Mouse (Mus musculus): ENCODE data around the gene Cops8. TPM values are rescaled to one million over a fixed set of nuclear protein-coding genes. Genes with fewer than 3 reads are reported as not detected.

Gene Cops8
- polyA plus RNA-seq (2016; fragmentation: Nextera tagmentation; extraction: Ambion mirVana), result 184 and 190 TPM in 2 replicates

DNA sequence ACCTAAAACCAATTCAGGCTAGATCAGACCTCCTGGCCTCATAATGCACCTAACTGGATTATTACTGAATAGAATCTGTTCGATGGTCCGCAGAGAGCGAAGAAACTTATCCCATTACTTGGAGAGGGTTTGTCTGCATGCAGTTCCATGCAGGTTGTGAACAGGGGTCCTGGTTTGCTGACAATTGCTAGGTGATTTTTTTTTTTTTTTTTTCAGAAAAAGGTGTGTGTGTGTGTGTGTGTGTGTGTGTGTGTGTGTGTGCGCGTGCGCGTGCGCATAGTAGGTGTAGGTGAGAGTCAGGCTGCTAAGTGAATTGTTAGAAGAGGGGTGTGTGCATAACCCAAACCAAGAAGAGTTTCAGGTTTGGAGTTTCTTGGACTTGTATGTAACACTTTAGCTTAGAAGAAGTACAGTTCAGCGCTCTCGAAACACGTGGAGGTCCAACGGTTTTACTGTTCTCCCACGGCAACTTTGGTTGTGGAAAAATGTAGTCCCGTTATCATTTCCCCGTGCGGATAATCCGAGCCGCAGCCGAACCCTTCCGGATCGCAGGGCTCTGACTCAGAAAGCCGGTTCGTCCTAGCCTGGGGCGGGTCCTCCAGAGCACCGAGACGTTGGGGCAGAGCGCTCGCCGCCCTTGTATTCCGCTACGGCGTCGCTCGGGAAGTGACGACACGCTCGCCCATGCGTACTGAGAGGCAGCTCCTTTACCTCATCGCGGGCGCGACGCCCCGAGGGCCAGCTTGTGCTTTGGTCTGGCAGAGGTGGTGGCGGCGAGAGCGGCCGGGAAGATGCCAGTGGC lies at the start of gene Cops8:
Gene Cops8, plus strand, starts transcription at position 223 of the 802 bp plus-strand sequence.
- Histone ChIP-seq H3K4me1 (peaks cover 4% of the 10 kb centered on the region; the same call in 1 of the 2 replicates), H3K36me3 (peaks cover 24% of the 10 kb centered on the region), H3K27me3 (peaks cover 5% of the 10 kb centered on the region; the same call in 1 of the 2 replicates), H3K4me2 (replicated peaks) (peak within 1 kb of the TSS; percentile 75), H3K9ac (peak within 1 kb of the TSS; percentile 89), H3K4me3 (peak within 1 kb of the TSS; percentile 93), H3K9me3 (no peaks in the 10 kb centered on the region), H3K27ac (peak within 1 kb of the TSS; percentile 78)
- 5% methylated on average over 48 of the region's 48 CpGs for WGBS
- ATAC-seq (ENCODE audit: insufficient number of reproducible peaks, insufficient read depth, low FRiP score, low TSS enrichment), result peak; percentile 97

- 90% methylated on average over 1 of the region's 1 CpGs for WGBS
- Histone ChIP-seq H3K36me3 (no peaks in the 10 kb centered on the region), H3K4me3 (no peak overlapping the region), H3K27ac (no peak overlapping the region), H3K9me3 (no peaks in the 10 kb centered on the region), H3K4me2 (replicated peaks) (no peak overlapping the region), H3K9ac (no peak overlapping the region), H3K27me3 (no peaks in the 10 kb centered on the region), H3K4me1 (peaks cover 14% of the 10 kb centered on the region)
- no peak for ATAC-seq (ENCODE audit: insufficient number of reproducible peaks, insufficient read depth, low FRiP score, low TSS enrichment)
These were observed 45.6 kb upstream of the Cops8 start for GRCm38 (mm10) chr1:90557140-90557539.

- 61% methylated on average over 5 of the region's 5 CpGs for WGBS
- H3K4me2 ChIP-seq (replicated peaks), result no peak overlapping the region
- no peak overlapping the region for H3K4me3 ChIP-seq
- no peaks in the 10 kb centered on the region for H3K27me3 ChIP-seq
- H3K9me3 ChIP-seq, result no peaks in the 10 kb centered on the region
- no peaks in the 10 kb centered on the region for H3K36me3 ChIP-seq
- no peak for ATAC-seq (ENCODE audit: insufficient number of reproducible peaks, insufficient read depth, low FRiP score, low TSS enrichment)
- peaks cover 4% of the 10 kb centered on the region; the same call in 1 of the 2 replicates for H3K4me1 ChIP-seq
- no peak overlapping the region for H3K9ac ChIP-seq
- H3K27ac ChIP-seq, result no peak overlapping the region
These were observed 41.6 kb upstream of the Cops8 start for GRCm38 (mm10) chr1:90560942-90561726.

DNA sequence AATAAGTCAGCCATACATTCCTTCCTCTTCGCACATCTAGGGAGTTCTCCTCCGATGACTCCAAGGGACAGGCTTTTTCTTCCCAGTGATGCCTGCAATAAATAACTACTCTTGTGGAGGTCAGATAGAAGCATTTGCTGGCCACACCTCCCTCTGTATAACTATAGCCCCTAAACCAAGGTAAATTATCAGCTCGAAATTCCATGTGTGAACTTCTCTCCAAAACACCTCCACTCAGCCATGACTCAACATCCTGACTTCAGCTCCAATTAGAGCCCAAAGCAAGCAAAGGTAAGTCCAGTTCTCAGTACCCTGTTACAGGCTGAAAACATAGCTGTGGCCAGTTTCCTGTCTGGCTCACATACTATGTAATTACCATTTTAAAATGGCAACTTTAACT lies 38.8 kb upstream of the Cops8 start:
- 82% methylated on average over 3 of the region's 3 CpGs for WGBS
- no peaks in the 10 kb centered on the region for H3K27me3 ChIP-seq
- ATAC-seq (ENCODE audit: insufficient number of reproducible peaks, insufficient read depth, low FRiP score, low TSS enrichment), result no peak
- H3K27ac ChIP-seq, result no peak overlapping the region
- no peak overlapping the region for H3K9ac ChIP-seq
- no peaks in the 10 kb centered on the region for H3K9me3 ChIP-seq
- H3K4me1 ChIP-seq, result peaks cover 12% of the 10 kb centered on the region
- no peaks in the 10 kb centered on the region for H3K36me3 ChIP-seq
- H3K4me2 ChIP-seq (replicated peaks), result no peak overlapping the region
- H3K4me3 ChIP-seq, result no peak overlapping the region

DNA sequence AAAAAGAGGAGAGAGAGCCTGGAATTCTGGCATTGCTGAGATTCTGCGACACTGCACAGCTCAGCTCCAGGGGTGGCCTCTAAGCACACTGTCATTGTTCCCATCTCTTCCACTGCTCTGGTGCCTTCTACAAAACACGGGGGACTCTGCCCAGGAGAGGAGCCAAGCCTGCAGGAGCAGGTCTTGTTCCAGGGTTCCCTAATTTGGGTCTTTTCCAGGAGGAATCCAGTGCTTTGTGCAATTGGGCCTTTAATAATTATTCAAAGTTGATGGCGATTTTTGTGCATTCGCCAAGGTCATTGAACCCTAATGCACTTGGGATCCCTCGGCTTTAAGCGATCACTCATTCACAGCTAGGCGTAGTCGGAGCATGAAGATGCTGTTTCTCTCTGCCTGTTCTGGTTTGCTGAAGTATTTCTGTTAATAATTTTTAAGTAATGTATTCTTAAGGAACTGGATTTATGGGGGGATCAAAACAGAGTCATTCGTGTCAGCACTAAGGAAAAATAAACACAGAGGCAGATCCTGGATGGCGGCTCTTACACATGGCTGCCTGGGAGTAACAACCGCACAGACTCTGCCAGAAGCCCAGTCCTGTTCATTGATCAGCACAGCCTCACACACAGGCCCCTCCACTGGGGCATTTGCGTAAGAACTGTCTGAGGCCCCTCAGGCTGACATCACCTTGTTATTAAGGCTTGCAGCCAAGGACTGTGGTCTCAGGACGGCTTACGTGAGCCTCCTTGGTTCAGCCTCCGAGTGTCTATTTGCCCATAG lies 35.9 kb upstream of the Cops8 start:
- Histone ChIP-seq H3K27me3 (no peaks in the 10 kb centered on the region), H3K4me1 (peaks cover 12% of the 10 kb centered on the region; the same call in 1 of the 2 replicates), H3K9me3 (no peaks in the 10 kb centered on the region), H3K9ac (no peak overlapping the region), H3K4me2 (replicated peaks) (no peak overlapping the region), H3K36me3 (no peaks in the 10 kb centered on the region), H3K27ac (0 out of 2 replicates have a peak overlapping the region, but pooled peaks have one; percentile 43), H3K4me3 (no peak overlapping the region)
- ATAC-seq (ENCODE audit: insufficient number of reproducible peaks, insufficient read depth, low FRiP score, low TSS enrichment), result 0 out of 2 replicates have a peak, but pooled peaks have one; percentile 47
- WGBS, result 63% methylated on average over 15 of the region's 15 CpGs

GRCm38 (mm10) chr1:90573831-90574230 lies 28.9 kb upstream of the Cops8 start:
- no peak overlapping the region for H3K4me3 ChIP-seq
- H3K27ac ChIP-seq, result no peak overlapping the region
- 85% methylated on average over 6 of the region's 6 CpGs for WGBS
- no peak overlapping the region for H3K9ac ChIP-seq
- H3K36me3 ChIP-seq, result no peaks in the 10 kb centered on the region
- no peaks in the 10 kb centered on the region for H3K9me3 ChIP-seq
- H3K4me2 ChIP-seq (replicated peaks), result no peak overlapping the region
- ATAC-seq (ENCODE audit: insufficient number of reproducible peaks, insufficient read depth, low FRiP score, low TSS enrichment), result no peak
- no peaks in the 10 kb centered on the region for H3K27me3 ChIP-seq
- no peaks in the 10 kb centered on the region for H3K4me1 ChIP-seq

- no peaks in the 10 kb centered on the region for H3K9me3 ChIP-seq
- no peak overlapping the region for H3K27ac ChIP-seq
- H3K4me2 ChIP-seq (replicated peaks), result no peak overlapping the region
- H3K4me1 ChIP-seq, result peaks cover 5% of the 10 kb centered on the region; the same call in 1 of the 2 replicates
- no peak for ATAC-seq (ENCODE audit: insufficient number of reproducible peaks, insufficient read depth, low FRiP score, low TSS enrichment)
- H3K27me3 ChIP-seq, result no peaks in the 10 kb centered on the region
- no peak overlapping the region for H3K9ac ChIP-seq
- H3K4me3 ChIP-seq, result no peak overlapping the region
- 74% methylated on average over 3 of the region's 3 CpGs for WGBS
- no peaks in the 10 kb centered on the region for H3K36me3 ChIP-seq
These were observed 27.9 kb upstream of the Cops8 start for GRCm38 (mm10) chr1:90574845-90575244.

- no peaks in the 10 kb centered on the region for H3K36me3 ChIP-seq
- peaks cover 10% of the 10 kb centered on the region for H3K4me1 ChIP-seq
- no peak overlapping the region for H3K4me2 ChIP-seq (replicated peaks)
- no peaks in the 10 kb centered on the region for H3K9me3 ChIP-seq
- no peak overlapping the region for H3K4me3 ChIP-seq
- H3K9ac ChIP-seq, result no peak overlapping the region
- no peaks in the 10 kb centered on the region for H3K27me3 ChIP-seq
- no peak overlapping the region for H3K27ac ChIP-seq
- no peak for ATAC-seq (ENCODE audit: insufficient number of reproducible peaks, insufficient read depth, low FRiP score, low TSS enrichment)
- 65% methylated on average over 5 of the region's 5 CpGs for WGBS
These were observed 25.4 kb upstream of the Cops8 start for GRCm38 (mm10) chr1:90577417-90577816.

DNA sequence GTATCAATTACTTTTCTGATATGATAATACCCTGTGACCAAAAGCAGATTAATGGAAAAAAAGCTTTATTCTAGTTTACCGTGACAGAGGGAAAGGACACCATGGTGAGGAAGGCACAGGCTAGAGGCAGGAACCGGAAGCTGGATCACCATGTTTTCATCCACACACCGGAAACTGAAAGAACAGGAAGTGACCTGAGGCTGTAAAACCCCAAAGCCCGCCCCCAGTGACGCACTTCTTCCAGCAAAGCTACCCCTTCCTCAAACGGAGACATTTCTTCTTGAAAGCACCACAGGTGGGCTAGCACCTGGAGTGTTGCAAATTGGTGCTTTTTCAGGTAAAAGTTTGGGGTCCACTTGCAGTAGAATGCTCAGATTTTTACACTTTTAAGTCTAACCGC lies 20.1 kb upstream of the Cops8 start:
- Histone ChIP-seq H3K4me1 (peaks cover 11% of the 10 kb centered on the region), H3K4me3 (no peak overlapping the region), H3K9ac (no peak overlapping the region), H3K9me3 (no peaks in the 10 kb centered on the region), H3K27ac (no peak overlapping the region), H3K27me3 (no peaks in the 10 kb centered on the region), H3K4me2 (replicated peaks) (no peak overlapping the region), H3K36me3 (no peaks in the 10 kb centered on the region)
- 78% methylated on average over 7 of the region's 7 CpGs for WGBS
- ATAC-seq (ENCODE audit: insufficient number of reproducible peaks, insufficient read depth, low FRiP score, low TSS enrichment), result no peak

- no peaks in the 10 kb centered on the region for H3K9me3 ChIP-seq
- H3K36me3 ChIP-seq, result no peaks in the 10 kb centered on the region
- 57% methylated on average over 9 of the region's 9 CpGs for WGBS
- H3K9ac ChIP-seq, result no peak overlapping the region
- H3K27me3 ChIP-seq, result no peaks in the 10 kb centered on the region
- H3K4me1 ChIP-seq, result peaks cover 6% of the 10 kb centered on the region; the same call in 1 of the 2 replicates
- ATAC-seq (ENCODE audit: insufficient number of reproducible peaks, insufficient read depth, low FRiP score, low TSS enrichment), result no peak
- H3K4me3 ChIP-seq, result no peak overlapping the region
- H3K27ac ChIP-seq, result no peak overlapping the region
- no peak overlapping the region for H3K4me2 ChIP-seq (replicated peaks)
These were observed 14.6 kb upstream of the Cops8 start for GRCm38 (mm10) chr1:90588021-90588734.

GRCm38 (mm10) chr1:90590797-90591196 lies 12.0 kb upstream of the Cops8 start:
- Histone ChIP-seq H3K4me2 (replicated peaks) (no peak overlapping the region), H3K27ac (no peak overlapping the region), H3K36me3 (no peaks in the 10 kb centered on the region), H3K27me3 (no peaks in the 10 kb centered on the region), H3K9me3 (no peaks in the 10 kb centered on the region), H3K4me3 (no peak overlapping the region), H3K4me1 (peaks cover 6% of the 10 kb centered on the region; the same call in 1 of the 2 replicates), H3K9ac (no peak overlapping the region)
- ATAC-seq (ENCODE audit: insufficient number of reproducible peaks, insufficient read depth, low FRiP score, low TSS enrichment), result no peak
- WGBS, result 23% methylated on average over 2 of the region's 2 CpGs
